Mouse (Mus musculus) heart, postnatal 0 days (tissue): ENCODE data around the gene Alkbh3.

Experiments
- CTCF ChIP-seq: IDR thresholded peaks from 2 replicates; pipeline ENCODE4 v1.5.1; 2016; ENCODE audit warnings: antibody characterized with exemption, control low read depth, low read depth
- EP300 ChIP-seq: IDR thresholded peaks from 2 replicates; pipeline ENCODE4 v1.6.1; 2016; ENCODE audit warnings: antibody characterized with exemption, low read depth

- TF ChIP-seq CTCF (no peak), EP300 (no peak)
Observed at GRCm38 (mm10) chr2:93959346-93959745, 51.3 kb downstream of the Alkbh3 start.
